Mouse (Mus musculus): Measurements from ENCODE around the gene Ogfod2. TPM values are rescaled to one million over a fixed set of nuclear protein-coding genes. Genes with fewer than 3 reads are reported as not detected.

Gene Ogfod2
- polyA plus RNA-seq, 1 experiment from 2014 or later: 32.4 TPM

GRCm38 (mm10) chr5:124079880-124080279 lies 32.2 kb upstream of the Ogfod2 start:
- H3K36me3 ChIP-seq (ENCODE audit: insufficient read depth, low read length): no peaks in the 10 kb centered on the region
- 92% methylated on average over 17 of the region's 17 CpGs for WGBS
- no peaks in the 10 kb centered on the region for H3K27me3 ChIP-seq (ENCODE audit: insufficient read depth, low read length)
- H3K4me3 ChIP-seq (ENCODE audit: low read length): no peak overlapping the region
- no peak overlapping the region for H3K27ac ChIP-seq (ENCODE audit: low read length)
- H3K4me2 ChIP-seq (replicated peaks; ENCODE audit: low read depth, low read length): no peak overlapping the region
- peaks cover 20% of the 10 kb centered on the region for H3K4me1 ChIP-seq (ENCODE audit: insufficient read depth, low read length)
- H3K9me3 ChIP-seq (ENCODE audit: low read length): no peaks in the 10 kb centered on the region
- ATAC-seq (ENCODE audit: low FRiP score, low TSS enrichment): no peak
- H3K9ac ChIP-seq (replicated peaks; ENCODE audit: low read length): no peak overlapping the region

DNA sequence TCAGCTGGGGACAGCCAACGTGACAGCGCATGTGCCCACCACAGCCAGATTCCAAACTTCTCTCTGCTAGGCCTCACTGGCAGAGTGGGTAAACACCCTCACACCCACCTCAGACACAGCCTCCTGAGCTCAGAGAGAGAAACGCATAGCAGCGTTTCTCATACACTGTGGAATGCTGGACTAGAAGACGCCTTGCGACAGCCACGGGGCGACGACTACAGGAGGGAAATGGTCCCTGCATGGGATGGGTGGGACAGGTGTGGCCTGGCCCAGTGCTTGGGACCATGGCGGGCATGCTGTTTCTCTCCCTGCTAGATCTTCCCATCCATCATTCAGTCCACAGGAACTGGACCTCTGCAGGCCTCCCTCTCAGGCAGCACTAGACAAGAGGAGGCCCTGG lies 29.6 kb upstream of the Ogfod2 start:
- WGBS: 82% methylated on average over 10 of the region's 10 CpGs
- H3K9me3 ChIP-seq (ENCODE audit: low read length): no peaks in the 10 kb centered on the region
- no peak overlapping the region for H3K9ac ChIP-seq (replicated peaks; ENCODE audit: low read length)
- no peaks in the 10 kb centered on the region for H3K36me3 ChIP-seq (ENCODE audit: insufficient read depth, low read length)
- H3K4me3 ChIP-seq (ENCODE audit: low read length): no peak overlapping the region
- H3K27ac ChIP-seq (ENCODE audit: low read length): no peak overlapping the region
- no peak for ATAC-seq (ENCODE audit: low FRiP score, low TSS enrichment)
- H3K4me1 ChIP-seq (ENCODE audit: insufficient read depth, low read length): peaks cover 3% of the 10 kb centered on the region; the same call in 1 of the 2 replicates
- H3K4me2 ChIP-seq (replicated peaks; ENCODE audit: low read depth, low read length): no peak overlapping the region
- H3K27me3 ChIP-seq (ENCODE audit: insufficient read depth, low read length): no peaks in the 10 kb centered on the region

GRCm38 (mm10) chr5:124082941-124083688 lies 29.0 kb upstream of the Ogfod2 start:
- H3K27ac ChIP-seq (ENCODE audit: low read length): no peak overlapping the region
- peaks cover 3% of the 10 kb centered on the region; the same call in 1 of the 2 replicates for H3K4me1 ChIP-seq (ENCODE audit: insufficient read depth, low read length)
- H3K9me3 ChIP-seq (ENCODE audit: low read length): no peaks in the 10 kb centered on the region
- no peak overlapping the region for H3K4me2 ChIP-seq (replicated peaks; ENCODE audit: low read depth, low read length)
- H3K9ac ChIP-seq (replicated peaks; ENCODE audit: low read length): no peak overlapping the region
- H3K4me3 ChIP-seq (ENCODE audit: low read length): no peak overlapping the region
- H3K27me3 ChIP-seq (ENCODE audit: insufficient read depth, low read length): no peaks in the 10 kb centered on the region
- ATAC-seq (ENCODE audit: low FRiP score, low TSS enrichment): no peak
- H3K36me3 ChIP-seq (ENCODE audit: insufficient read depth, low read length): no peaks in the 10 kb centered on the region
- 89% methylated on average over 17 of the region's 17 CpGs for WGBS

DNA sequence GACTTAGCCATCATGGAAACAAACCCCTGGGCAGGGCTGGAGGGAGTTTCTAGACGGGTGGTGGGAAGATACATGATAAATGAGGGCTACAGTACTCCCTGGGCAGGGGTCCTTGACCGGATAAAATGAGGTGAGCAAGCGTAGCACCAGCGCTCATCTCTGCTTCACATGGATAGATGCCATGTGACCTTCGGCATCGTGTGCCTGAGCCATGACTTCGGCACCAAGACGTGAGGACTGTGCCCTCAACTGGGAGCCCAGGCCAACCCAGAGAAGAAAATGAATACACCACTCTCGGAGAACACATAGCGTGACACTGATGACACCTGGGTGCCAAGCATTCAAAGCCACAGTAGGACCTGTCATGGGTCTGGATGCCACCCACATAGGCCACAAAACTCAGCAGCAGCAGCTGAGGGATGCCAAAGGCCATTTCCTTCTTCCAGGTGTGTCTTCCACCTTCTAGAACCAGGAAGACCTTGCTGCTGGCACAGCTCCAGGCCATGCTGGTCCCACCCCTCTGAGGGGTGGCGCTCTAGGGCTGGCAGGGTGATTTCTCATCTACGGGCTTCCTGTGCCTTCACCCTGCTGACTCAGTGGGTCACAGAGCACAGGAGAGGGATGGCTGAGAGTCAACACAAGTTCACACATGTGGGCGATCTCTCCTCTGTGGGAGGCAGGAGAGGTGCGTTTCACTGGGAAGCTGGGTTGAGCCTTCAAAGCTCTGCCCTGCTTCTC lies 28.1 kb upstream of the Ogfod2 start:
- Histone ChIP-seq H3K27ac (ENCODE audit: low read length) (no peak overlapping the region), H3K27me3 (ENCODE audit: insufficient read depth, low read length) (no peaks in the 10 kb centered on the region), H3K9ac (replicated peaks; ENCODE audit: low read length) (no peak overlapping the region), H3K4me1 (ENCODE audit: insufficient read depth, low read length) (peaks cover 3% of the 10 kb centered on the region; the same call in 1 of the 2 replicates), H3K4me3 (ENCODE audit: low read length) (no peak overlapping the region), H3K9me3 (ENCODE audit: low read length) (no peaks in the 10 kb centered on the region), H3K36me3 (ENCODE audit: insufficient read depth, low read length) (no peaks in the 10 kb centered on the region), H3K4me2 (replicated peaks; ENCODE audit: low read depth, low read length) (no peak overlapping the region)
- ATAC-seq (ENCODE audit: low FRiP score, low TSS enrichment): no peak
- 69% methylated on average over 14 of the region's 14 CpGs for WGBS

DNA sequence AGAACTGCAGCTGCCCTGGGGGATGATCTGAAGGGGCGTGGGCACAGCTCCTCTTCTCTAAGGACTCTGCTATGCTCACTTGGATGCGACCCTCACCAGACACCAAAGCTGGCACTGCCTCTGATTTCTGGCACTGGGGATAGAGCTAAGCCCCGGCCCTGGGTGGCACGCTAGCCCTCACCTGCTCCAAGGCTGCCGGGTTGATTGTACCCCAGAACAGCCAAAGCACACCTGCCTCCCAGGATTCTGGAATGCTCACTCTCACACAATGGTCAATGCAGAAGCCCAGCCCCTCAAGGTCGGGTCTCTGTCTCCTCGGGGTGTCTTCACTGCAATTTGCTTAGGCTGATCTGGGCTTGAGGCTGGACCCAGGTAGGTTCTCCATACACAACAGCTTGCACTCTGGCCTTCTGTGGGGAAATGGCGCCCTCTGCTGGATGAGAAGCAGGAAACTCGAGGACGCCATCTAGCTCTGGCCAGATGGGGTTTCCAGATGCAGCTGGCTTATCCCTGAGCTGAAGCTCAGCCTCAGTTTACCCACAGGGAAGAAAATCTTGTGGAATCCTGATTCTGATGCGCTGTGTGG lies 27.4 kb upstream of the Ogfod2 start:
- H3K9ac ChIP-seq (replicated peaks; ENCODE audit: low read length): no peak overlapping the region
- H3K4me1 ChIP-seq (ENCODE audit: insufficient read depth, low read length): peaks cover 3% of the 10 kb centered on the region; the same call in 1 of the 2 replicates
- no peaks in the 10 kb centered on the region for H3K36me3 ChIP-seq (ENCODE audit: insufficient read depth, low read length)
- ATAC-seq (ENCODE audit: low FRiP score, low TSS enrichment): peak; percentile 28
- no peak overlapping the region for H3K4me3 ChIP-seq (ENCODE audit: low read length)
- H3K27me3 ChIP-seq (ENCODE audit: insufficient read depth, low read length): no peaks in the 10 kb centered on the region
- no peaks in the 10 kb centered on the region for H3K9me3 ChIP-seq (ENCODE audit: low read length)
- WGBS: 39% methylated on average over 11 of the region's 11 CpGs
- H3K27ac ChIP-seq (ENCODE audit: low read length): no peak overlapping the region
- H3K4me2 ChIP-seq (replicated peaks; ENCODE audit: low read depth, low read length): no peak overlapping the region

GRCm38 (mm10) chr5:124085513-124085912 lies 26.6 kb upstream of the Ogfod2 start:
- Histone ChIP-seq H3K9ac (replicated peaks; ENCODE audit: low read length) (no peak overlapping the region), H3K9me3 (ENCODE audit: low read length) (no peaks in the 10 kb centered on the region), H3K27ac (ENCODE audit: low read length) (no peak overlapping the region), H3K4me2 (replicated peaks; ENCODE audit: low read depth, low read length) (no peak overlapping the region), H3K4me1 (ENCODE audit: insufficient read depth, low read length) (peaks cover 3% of the 10 kb centered on the region; the same call in 1 of the 2 replicates), H3K4me3 (ENCODE audit: low read length) (no peak overlapping the region), H3K36me3 (ENCODE audit: insufficient read depth, low read length) (no peaks in the 10 kb centered on the region), H3K27me3 (ENCODE audit: insufficient read depth, low read length) (no peaks in the 10 kb centered on the region)
- 81% methylated on average over 3 of the region's 3 CpGs for WGBS
- ATAC-seq (ENCODE audit: low FRiP score, low TSS enrichment): no peak

- no peak for ATAC-seq (ENCODE audit: low FRiP score, low TSS enrichment)
- Histone ChIP-seq H3K9ac (replicated peaks; ENCODE audit: low read length) (no peak overlapping the region), H3K4me2 (replicated peaks; ENCODE audit: low read depth, low read length) (no peak overlapping the region), H3K4me1 (ENCODE audit: insufficient read depth, low read length) (peaks cover 3% of the 10 kb centered on the region; the same call in 1 of the 2 replicates), H3K27me3 (ENCODE audit: insufficient read depth, low read length) (no peaks in the 10 kb centered on the region), H3K9me3 (ENCODE audit: low read length) (no peaks in the 10 kb centered on the region), H3K36me3 (ENCODE audit: insufficient read depth, low read length) (no peaks in the 10 kb centered on the region), H3K27ac (ENCODE audit: low read length) (no peak overlapping the region), H3K4me3 (ENCODE audit: low read length) (no peak overlapping the region)
- WGBS: 82% methylated on average over 4 of the region's 4 CpGs
These were observed 25.2 kb upstream of the Ogfod2 start for GRCm38 (mm10) chr5:124086876-124087275.

- no peak for ATAC-seq (ENCODE audit: low FRiP score, low TSS enrichment)
- no peak overlapping the region for H3K9ac ChIP-seq (replicated peaks; ENCODE audit: low read length)
- no peaks in the 10 kb centered on the region for H3K36me3 ChIP-seq (ENCODE audit: insufficient read depth, low read length)
- no peaks in the 10 kb centered on the region for H3K9me3 ChIP-seq (ENCODE audit: low read length)
- H3K4me2 ChIP-seq (replicated peaks; ENCODE audit: low read depth, low read length): no peak overlapping the region
- H3K27ac ChIP-seq (ENCODE audit: low read length): no peak overlapping the region
- H3K27me3 ChIP-seq (ENCODE audit: insufficient read depth, low read length): 0 out of 2 replicates have a peak, but pooled peaks cover 3% of the 10 kb centered on the region
- 81% methylated on average over 23 of the region's 23 CpGs for WGBS
- H3K4me1 ChIP-seq (ENCODE audit: insufficient read depth, low read length): peaks cover 1% of the 10 kb centered on the region; the same call in 1 of the 2 replicates
- H3K4me3 ChIP-seq (ENCODE audit: low read length): no peak overlapping the region
These were observed 22.2 kb upstream of the Ogfod2 start for GRCm38 (mm10) chr5:124089868-124090267.

- Histone ChIP-seq H3K9me3 (ENCODE audit: low read length) (no peaks in the 10 kb centered on the region), H3K9ac (replicated peaks; ENCODE audit: low read length) (no peak overlapping the region), H3K27ac (ENCODE audit: low read length) (no peak overlapping the region), H3K4me2 (replicated peaks; ENCODE audit: low read depth, low read length) (no peak overlapping the region), H3K4me3 (ENCODE audit: low read length) (no peak overlapping the region), H3K36me3 (ENCODE audit: insufficient read depth, low read length) (no peaks in the 10 kb centered on the region), H3K4me1 (ENCODE audit: insufficient read depth, low read length) (peaks cover 9% of the 10 kb centered on the region), H3K27me3 (ENCODE audit: insufficient read depth, low read length) (0 out of 2 replicates have a peak, but pooled peaks cover 3% of the 10 kb centered on the region)
- ATAC-seq (ENCODE audit: low FRiP score, low TSS enrichment): no peak
- whole genome bisulfite sequencing: 62% methylated on average over 9 of the region's 9 CpGs
These were observed 20.1 kb upstream of the Ogfod2 start for GRCm38 (mm10) chr5:124091951-124092406.
